Mouse (Mus musculus) erythroblast, embryonic 14.5 days (primary cell): Measurements from ENCODE around the gene Rufy2. TPM values are rescaled to one million over a fixed set of nuclear protein-coding genes. Genes with fewer than 3 reads are reported as not detected.

Experiments
- H3K27me3 ChIP-seq: 2 replicates; pipeline ENCODE4 v1.6.1; 2012; ENCODE audit warnings: inconsistent platforms; ENCODE audit not compliant: control insufficient read depth
- H3K36me3 ChIP-seq: 2 replicates; pipeline ENCODE4 v1.6.1; 2012; ENCODE audit warnings: mild to moderate bottlenecking, inconsistent platforms; ENCODE audit not compliant: control insufficient read depth
- H3K4me1 ChIP-seq: 2 replicates; pipeline ENCODE4 v1.6.1; 2012; ENCODE audit warnings: inconsistent platforms; ENCODE audit not compliant: control insufficient read depth
- H3K4me3 ChIP-seq: replicated peaks from 2 replicates; pipeline ENCODE3; 2012; ENCODE audit warnings: moderate library complexity, mild to moderate bottlenecking, inconsistent platforms
- H3K9me3 ChIP-seq: 2 replicates; pipeline ENCODE4 v1.6.1; 2012; ENCODE audit warnings: low read length, inconsistent platforms, mixed read lengths; ENCODE audit not compliant: control insufficient read depth
- GATA1 ChIP-seq: IDR thresholded peaks from 2 replicates; pipeline ENCODE4 v1.6.1; 2012; ENCODE audit warnings: low read length, inconsistent platforms, mixed read lengths
- TAL1 ChIP-seq: IDR thresholded peaks from 3 replicates; pipeline ENCODE4 v1.6.1; 2012; ENCODE audit warnings: low read length, inconsistent platforms, mixed read lengths
- polyA plus RNA-seq: library from polyadenylated mRNA; stranded (reverse); fragments of >175 nt; gene quantifications from 2 replicates; pipeline ENCODE4 v1.2.3, GENCODE M21; 2012

Rufy2 gene
- polyA plus RNA-seq, 1 experiment: not detected

GRCm38 (mm10) chr10:63054586-63054985 is 74.6 kb downstream of the Rufy2 start:
- H3K4me1 ChIP-seq: no peaks in the 10 kb centered on the region
- H3K36me3 ChIP-seq: no peaks in the 10 kb centered on the region
- no peak overlapping the region for H3K4me3 ChIP-seq
- TF ChIP-seq GATA1 (no peak), TAL1 (no peak)
- no peaks in the 10 kb centered on the region; the same call in 1 of the 2 replicates for H3K9me3 ChIP-seq
- no peaks in the 10 kb centered on the region for H3K27me3 ChIP-seq

- Histone ChIP-seq H3K27me3 (no peaks in the 10 kb centered on the region), H3K36me3 (no peaks in the 10 kb centered on the region), H3K4me3 (no peak overlapping the region), H3K4me1 (no peaks in the 10 kb centered on the region), H3K9me3 (no peaks in the 10 kb centered on the region; the same call in 1 of the 2 replicates)
- TF ChIP-seq TAL1 (no peak), GATA1 (no peak)
These were observed 77.1 kb downstream of the Rufy2 start for GRCm38 (mm10) chr10:63056966-63057750.

- no peaks in the 10 kb centered on the region for H3K27me3 ChIP-seq
- H3K36me3 ChIP-seq: no peaks in the 10 kb centered on the region
- no peak within 1 kb of the TSS for H3K4me3 ChIP-seq
- H3K4me1 ChIP-seq: no peaks in the 10 kb centered on the region
- TF ChIP-seq GATA1: no peak
- TF ChIP-seq TAL1: no peak
- H3K9me3 ChIP-seq: no peaks in the 10 kb centered on the region; the same call in 1 of the 2 replicates
These were observed 79.8 kb downstream of the Rufy2 start, which contains the start of gene Pbld1 for GRCm38 (mm10) chr10:63059862-63060261. Gene Pbld1, plus strand, starts transcription at chr10:63060162.

- no peaks in the 10 kb centered on the region for H3K27me3 ChIP-seq
- H3K4me3 ChIP-seq: no peak overlapping the region
- no peaks in the 10 kb centered on the region for H3K4me1 ChIP-seq
- no peaks in the 10 kb centered on the region for H3K36me3 ChIP-seq
- TF ChIP-seq TAL1 (no peak), GATA1 (no peak)
- no peaks in the 10 kb centered on the region for H3K9me3 ChIP-seq
These were observed 80.4 kb downstream of the Rufy2 start for GRCm38 (mm10) chr10:63060406-63060805.

GRCm38 (mm10) chr10:63061266-63061665 is 81.2 kb downstream of the Rufy2 start:
- TF ChIP-seq GATA1 (no peak), TAL1 (no peak)
- no peaks in the 10 kb centered on the region for H3K9me3 ChIP-seq
- no peak overlapping the region for H3K4me3 ChIP-seq
- no peaks in the 10 kb centered on the region for H3K36me3 ChIP-seq
- H3K27me3 ChIP-seq: no peaks in the 10 kb centered on the region
- no peaks in the 10 kb centered on the region for H3K4me1 ChIP-seq

GRCm38 (mm10) chr10:63062696-63063095 is 82.7 kb downstream of the Rufy2 start:
- no peak overlapping the region for H3K4me3 ChIP-seq

GRCm38 (mm10) chr10:63063365-63063764 is 83.3 kb downstream of the Rufy2 start:
- TF ChIP-seq TAL1 (no peak), GATA1 (no peak)
- Histone ChIP-seq H3K9me3 (no peaks in the 10 kb centered on the region), H3K27me3 (no peaks in the 10 kb centered on the region), H3K4me3 (no peak overlapping the region), H3K36me3 (no peaks in the 10 kb centered on the region), H3K4me1 (no peaks in the 10 kb centered on the region)

More at GRCm38 (mm10) chr10:63062696-63063095, 82.7 kb downstream of the Rufy2 start:
- H3K4me1 ChIP-seq: no peaks in the 10 kb centered on the region
- no peaks in the 10 kb centered on the region for H3K9me3 ChIP-seq
- no peaks in the 10 kb centered on the region for H3K27me3 ChIP-seq
- TF ChIP-seq GATA1: no peak
- TF ChIP-seq TAL1: no peak
- H3K36me3 ChIP-seq: no peaks in the 10 kb centered on the region

GRCm38 (mm10) chr10:63064516-63064915 is 84.5 kb downstream of the Rufy2 start:
- Histone ChIP-seq H3K27me3 (no peaks in the 10 kb centered on the region), H3K4me3 (no peak overlapping the region), H3K4me1 (no peaks in the 10 kb centered on the region), H3K9me3 (no peaks in the 10 kb centered on the region), H3K36me3 (no peaks in the 10 kb centered on the region; the same call in 1 of the 2 replicates)
- no peak for TF ChIP-seq TAL1
- no peak for TF ChIP-seq GATA1

GRCm38 (mm10) chr10:63065561-63065960 is 85.5 kb downstream of the Rufy2 start:
- no peaks in the 10 kb centered on the region for H3K27me3 ChIP-seq
- H3K9me3 ChIP-seq: no peaks in the 10 kb centered on the region
- TF ChIP-seq TAL1: no peak
- no peak for TF ChIP-seq GATA1
- no peak overlapping the region for H3K4me3 ChIP-seq
- H3K4me1 ChIP-seq: no peaks in the 10 kb centered on the region
- H3K36me3 ChIP-seq: no peaks in the 10 kb centered on the region; the same call in 1 of the 2 replicates
